Mouse (Mus musculus) bone marrow macrophage, adult 2 months (primary cell): ENCODE measurements around the gene Tmeff2. TPM values are rescaled to one million over a fixed set of nuclear protein-coding genes. Genes with fewer than 3 reads are reported as not detected.

Experiments used
- H3K27ac ChIP-seq: 2 replicates; pipeline ENCODE4 v1.5.1; 2012; ENCODE audit warnings: low read depth, low read length; ENCODE audit not compliant: insufficient read depth
- H3K4me1 ChIP-seq: 2 replicates; pipeline ENCODE4 v1.6.1; 2012; ENCODE audit warnings: low read length; ENCODE audit not compliant: control insufficient read depth, insufficient read depth
- H3K4me3 ChIP-seq: 2 replicates; pipeline ENCODE4 v1.5.1; 2012; ENCODE audit warnings: mild to moderate bottlenecking, low read length, moderate library complexity; ENCODE audit not compliant: insufficient read depth
- CTCF ChIP-seq: IDR thresholded peaks from 2 replicates; pipeline ENCODE4 v1.5.1; 2012; ENCODE audit warnings: low read depth, mild to moderate bottlenecking, low read length, moderate library complexity
- POLR2A ChIP-seq: IDR thresholded peaks from 2 replicates; pipeline ENCODE4 v1.6.1; 2012; ENCODE audit warnings: mild to moderate bottlenecking, low read depth, low read length, borderline replicate concordance
- polyA plus RNA-seq: library from polyadenylated mRNA; stranded (reverse); fragments of >200 nt; gene quantifications from 2 replicates; pipeline ENCODE4 v1.2.4, GENCODE M21; 2012; ENCODE audit not compliant: missing spikeins, insufficient read depth, insufficient read length

The Tmeff2 gene
- polyA plus RNA-seq, 1 experiment = not detected

- H3K4me3 ChIP-seq = no peak overlapping the region
- no peaks in the 10 kb centered on the region for H3K4me1 ChIP-seq
- H3K27ac ChIP-seq = no peak overlapping the region
- no peak for TF ChIP-seq POLR2A
- no peak for TF ChIP-seq CTCF
Measured at GRCm38 (mm10) chr1:51101034-51101590, 200.7 kb downstream of the Tmeff2 start.

- Histone ChIP-seq H3K4me1 (no peaks in the 10 kb centered on the region), H3K4me3 (no peak overlapping the region), H3K27ac (no peak overlapping the region)
- TF ChIP-seq CTCF (no peak), POLR2A (no peak)
Measured at GRCm38 (mm10) chr1:51104698-51105097, 204.3 kb downstream of the Tmeff2 start.

- Histone ChIP-seq H3K4me3 (no peak overlapping the region), H3K27ac (no peak overlapping the region)
Measured at GRCm38 (mm10) chr1:51106401-51106920, 206.0 kb downstream of the Tmeff2 start.

GRCm38 (mm10) chr1:51107299-51107698 lies 206.9 kb downstream of the Tmeff2 start:
- Histone ChIP-seq H3K27ac (no peak overlapping the region), H3K4me3 (no peak overlapping the region), H3K4me1 (no peaks in the 10 kb centered on the region)
- no peak for TF ChIP-seq CTCF
- TF ChIP-seq POLR2A = no peak

More at GRCm38 (mm10) chr1:51106401-51106920, 206.0 kb downstream of the Tmeff2 start:
- no peaks in the 10 kb centered on the region for H3K4me1 ChIP-seq
- TF ChIP-seq POLR2A (no peak), CTCF (no peak)

GRCm38 (mm10) chr1:51114721-51115120 lies 214.3 kb downstream of the Tmeff2 start:
- Histone ChIP-seq H3K4me1 (no peaks in the 10 kb centered on the region), H3K4me3 (no peak overlapping the region), H3K27ac (no peak overlapping the region)
- TF ChIP-seq CTCF (no peak), POLR2A (no peak)

- no peak overlapping the region for H3K4me3 ChIP-seq
Measured at GRCm38 (mm10) chr1:51115761-51116160, 215.3 kb downstream of the Tmeff2 start.

GRCm38 (mm10) chr1:51117830-51118229 lies 217.4 kb downstream of the Tmeff2 start:
- Histone ChIP-seq H3K4me3 (no peak overlapping the region), H3K4me1 (no peaks in the 10 kb centered on the region), H3K27ac (no peak overlapping the region)
- no peak for TF ChIP-seq POLR2A
- TF ChIP-seq CTCF = no peak

More at GRCm38 (mm10) chr1:51115761-51116160, 215.3 kb downstream of the Tmeff2 start:
- H3K4me1 ChIP-seq = no peaks in the 10 kb centered on the region
- no peak overlapping the region for H3K27ac ChIP-seq
- no peak for TF ChIP-seq CTCF

GRCm38 (mm10) chr1:51125671-51126424 lies 225.4 kb downstream of the Tmeff2 start:
- no peak overlapping the region for H3K4me3 ChIP-seq
- no peak overlapping the region for H3K27ac ChIP-seq
- TF ChIP-seq CTCF = no peak
- no peak for TF ChIP-seq POLR2A
- no peaks in the 10 kb centered on the region for H3K4me1 ChIP-seq

- Histone ChIP-seq H3K4me3 (no peak overlapping the region), H3K27ac (no peak overlapping the region), H3K4me1 (no peaks in the 10 kb centered on the region)
- no peak for TF ChIP-seq POLR2A
- TF ChIP-seq CTCF = no peak
Measured at GRCm38 (mm10) chr1:51126425-51126765, 225.9 kb downstream of the Tmeff2 start.

GRCm38 (mm10) chr1:51136792-51137191 lies 236.3 kb downstream of the Tmeff2 start:
- Histone ChIP-seq H3K27ac (no peak overlapping the region), H3K4me1 (no peaks in the 10 kb centered on the region), H3K4me3 (no peak overlapping the region)
- TF ChIP-seq POLR2A = no peak
- TF ChIP-seq CTCF = no peak
